Mouse (Mus musculus): Measurements from ENCODE around the gene Map2k7.

DNA sequence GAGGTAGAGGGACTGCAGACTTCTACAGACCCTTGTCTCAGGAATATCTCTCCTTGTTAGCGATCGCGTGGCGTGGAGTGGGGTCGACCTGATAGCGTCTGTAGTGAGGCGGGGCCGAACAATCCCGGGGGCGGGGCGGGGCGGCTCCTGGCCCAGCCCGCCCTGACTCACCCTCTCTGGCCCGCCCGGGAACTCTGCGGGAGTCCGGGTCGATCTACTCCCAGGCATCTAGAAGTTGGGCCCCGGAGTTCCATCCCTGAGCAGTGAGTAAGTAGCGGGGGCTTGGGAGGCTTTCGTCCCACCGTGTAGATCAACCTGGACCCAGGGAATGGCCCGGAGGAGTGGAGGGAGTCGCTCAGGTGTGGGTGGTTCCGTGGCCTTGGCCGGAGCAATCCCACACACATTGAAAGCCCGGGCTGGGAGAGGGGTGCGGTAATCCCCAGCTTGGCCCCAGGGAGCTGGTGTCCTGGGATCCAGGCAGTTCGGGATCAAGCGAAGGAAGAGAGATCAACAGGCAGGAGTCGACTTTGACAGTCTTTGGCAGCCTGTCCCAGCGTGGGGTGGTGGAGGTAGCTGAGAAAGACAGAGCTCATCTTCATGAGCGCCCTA is 11.7 kb upstream of the Map2k7 start, which contains the start of gene Lrrc8e:
- TF ChIP-seq CTCF (IDR thresholded peaks at IDR 0.05; ENCODE audit: borderline replicate concordance, control insufficient read depth, extremely low read depth, insufficient read depth, low read length, poor library complexity): no peak
- TF ChIP-seq POLR2A (IDR thresholded peaks at IDR 0.05; ENCODE audit: control insufficient read depth, extremely low read depth, insufficient read depth, low read length, poor library complexity): no peak

Data from thymus, adult 2 months (tissue).